Mouse (Mus musculus) layer of hippocampus, postnatal 10 days (tissue): ENCODE results near the gene Xpot. TPM values are rescaled to one million over a fixed set of nuclear protein-coding genes. Genes with fewer than 3 reads are reported as not detected.

ENCODE experiments used
- DNase-seq, 2 experiments: peaks; one replicate each; pipeline ENCODE4 v3.0.0; 2021; ENCODE audit warnings: low spot score in 2 of 2
- long read RNA-seq: library from polyadenylated mRNA; stranded (forward); transcript quantifications from one replicate; pipeline ENCODE4 v2.0.0, GENCODE M21; 2023
- total RNA-seq, 2 experiments: library from RNA; stranded (reverse); gene quantifications; 2 replicates each; pipeline ENCODE4 v1.2.3; 2021

Xpot gene
- total RNA-seq: 10 to 100 TPM; 69.5 to 72.9 TPM
- long read RNA-seq, full-length matches to known transcripts: 3 of 18 reads
- long read RNA-seq, partial matches to known transcripts: 2 of 18 reads
- long read RNA-seq, other reads (novel, unspliced or antisense): 13 of 18 reads

GRCm38 (mm10) chr10:121626186-121626882, at the start of gene Xpot:
Gene Xpot, minus strand, starts transcription at chr10:121626332.
- peak; percentile 97 to 98 for DNase-seq

- DNase-seq: no peak
These were observed 43.0 kb upstream of the Xpot start for GRCm38 (mm10) chr10:121669103-121669502.

GRCm38 (mm10) chr10:121665631-121666145, 39.6 kb upstream of the Xpot start:
- no peak for DNase-seq

- no peak for DNase-seq
These were observed 37.5 kb upstream of the Xpot start for GRCm38 (mm10) chr10:121663599-121663998.

DNA sequence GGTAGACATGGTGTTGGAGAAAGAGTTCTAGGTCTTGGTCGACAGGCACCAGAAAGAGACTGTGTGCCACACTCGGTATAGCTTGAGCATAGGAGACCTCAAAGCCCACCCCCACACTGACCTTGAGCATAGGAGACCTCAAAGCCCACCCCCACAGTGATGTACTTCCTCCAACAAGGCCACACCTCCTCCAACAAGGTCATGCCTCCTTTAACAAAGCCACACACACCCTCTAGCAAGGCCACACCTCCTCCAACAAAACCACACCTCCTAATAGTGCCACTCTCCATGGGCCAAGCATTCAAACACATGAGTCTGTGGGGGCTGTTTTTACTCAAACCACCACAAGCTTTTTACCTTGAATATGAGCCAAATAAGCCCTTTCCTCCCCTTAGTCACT, 36.6 kb upstream of the Xpot start:
- no peak for DNase-seq

GRCm38 (mm10) chr10:121655907-121656306, 29.8 kb upstream of the Xpot start:
- peak in 1 of 2 experiments; percentile 26 for DNase-seq

DNA sequence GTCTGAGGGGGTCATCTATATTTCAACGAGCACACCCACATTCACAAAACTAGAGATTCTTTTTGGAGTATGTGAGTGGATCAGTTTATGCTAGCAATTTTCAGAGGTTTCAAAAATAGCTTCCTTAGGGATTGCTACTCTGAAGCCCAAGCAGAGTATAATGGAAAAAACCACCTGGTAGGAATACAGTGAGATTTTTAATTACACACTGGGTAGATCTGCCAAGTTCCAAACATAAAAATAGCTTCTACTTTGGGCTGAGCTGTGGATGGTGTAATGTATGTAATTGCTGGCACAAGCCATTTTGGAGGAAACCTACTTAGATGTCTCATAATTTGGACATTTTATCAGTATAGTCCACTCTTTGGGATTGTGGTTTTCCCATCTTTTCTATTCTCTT, 26.9 kb upstream of the Xpot start:
- no peak for DNase-seq

DNA sequence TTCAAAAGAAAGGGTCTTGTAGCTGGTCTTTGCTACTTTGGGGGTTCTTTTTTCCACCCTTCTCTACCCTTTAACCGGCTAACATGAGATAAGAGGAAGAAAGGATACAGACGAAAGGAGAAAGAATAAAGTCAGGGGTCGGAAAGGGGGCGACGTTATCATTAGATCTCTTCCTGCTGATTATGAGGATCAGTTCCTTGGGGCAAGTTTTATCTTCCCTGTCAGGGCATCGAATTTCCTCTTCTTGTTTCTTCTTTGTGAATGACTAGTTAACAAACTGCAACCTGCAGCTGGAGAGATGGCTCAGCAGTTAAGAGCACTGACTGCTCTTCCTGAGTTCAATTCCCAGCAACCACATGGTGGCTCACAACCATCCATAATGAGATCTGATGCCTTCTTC, 20.2 kb upstream of the Xpot start:
- no peak for DNase-seq

DNA sequence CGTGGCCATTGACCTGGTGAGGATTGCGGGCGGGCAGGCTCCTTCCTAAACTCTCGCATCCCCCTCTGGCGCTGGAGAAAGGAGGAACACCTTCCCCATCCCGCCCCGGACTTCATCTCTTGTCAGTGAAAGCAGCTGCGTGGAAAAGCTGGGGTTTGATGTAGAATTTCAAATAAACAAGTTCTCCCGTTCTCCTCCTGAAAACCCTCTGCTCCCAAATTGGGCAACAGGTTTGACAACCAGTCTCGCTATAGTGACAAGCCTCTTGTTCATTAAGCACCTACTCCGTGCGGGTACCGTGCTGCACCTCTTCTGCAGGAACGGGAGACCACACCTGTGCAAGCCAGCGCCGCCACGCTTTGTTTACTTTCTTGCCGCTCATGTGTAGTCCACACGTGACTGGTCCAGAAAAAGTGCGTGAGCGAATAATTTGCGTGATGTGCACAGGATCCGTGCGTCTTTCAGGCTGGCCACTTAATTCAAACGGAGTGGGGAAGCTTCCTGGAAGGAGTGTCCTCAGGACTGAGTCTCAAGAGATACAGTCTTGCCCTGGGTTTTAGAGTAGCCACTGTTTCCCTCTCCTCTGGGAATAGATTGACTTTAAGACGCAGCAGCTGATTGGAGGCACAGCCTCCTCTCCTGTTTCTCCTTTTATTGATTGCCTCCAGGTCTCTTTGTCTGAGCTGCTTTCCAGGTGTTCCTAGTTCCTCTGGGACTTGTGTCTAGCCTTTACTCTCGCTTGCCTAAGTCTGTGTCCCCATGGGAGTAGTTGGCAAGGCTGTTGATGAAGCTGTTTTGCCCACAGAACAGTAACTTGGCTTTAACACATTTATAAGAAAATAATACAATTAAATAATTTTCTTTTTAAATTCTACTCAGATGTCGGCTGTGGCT, 16.2 kb upstream of the Xpot start:
- DNase-seq: no peak

DNA sequence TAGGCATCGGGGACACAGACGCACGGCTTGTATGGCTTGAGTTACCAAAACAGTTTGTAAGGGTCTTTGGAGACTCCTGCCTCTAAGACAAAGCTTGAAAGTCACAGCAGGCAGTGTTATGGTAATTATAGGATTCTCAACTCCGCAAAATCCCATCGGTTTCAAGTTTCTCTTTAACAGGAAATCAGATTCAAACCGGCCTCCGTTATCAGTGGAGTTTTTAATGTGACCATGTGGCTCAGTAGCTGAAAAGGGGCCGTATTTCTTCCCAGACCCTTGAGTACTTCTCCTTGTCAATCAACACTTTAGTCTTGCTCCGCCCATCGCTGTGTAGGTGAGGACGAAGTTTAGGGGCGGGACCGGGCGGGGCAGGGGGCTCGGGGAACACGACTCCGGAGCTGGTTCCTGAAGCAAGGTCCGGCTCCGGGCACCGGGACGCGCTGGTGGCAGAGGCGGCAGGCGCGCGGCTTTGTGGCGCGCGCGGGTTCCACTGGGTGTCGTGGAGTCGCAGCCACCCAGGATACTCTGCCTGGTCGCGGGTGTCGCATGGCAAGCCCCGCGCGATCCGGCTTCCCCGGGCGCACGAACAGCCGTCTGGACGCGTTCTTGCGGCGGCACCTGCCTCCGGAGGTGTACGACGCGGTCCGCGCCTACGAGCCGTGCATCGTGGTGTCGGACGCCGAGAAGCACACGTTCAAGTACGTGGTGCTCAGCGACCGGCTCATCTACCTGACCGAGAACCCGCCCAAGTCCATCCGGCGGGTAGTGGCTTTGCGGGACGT, 15.3 kb upstream of the Xpot start, which contains the start of gene D930020B18Rik:
TSS of gene D930020B18Rik (plus strand) at position 317 of the 782 bp plus-strand sequence.
- DNase-seq: peak in 1 of 2 experiments; percentile 17

GRCm38 (mm10) chr10:121640944-121641271, 14.8 kb upstream of the Xpot start:
- no peak for DNase-seq

- DNase-seq: peak; percentile 30 to 44
These were observed 14.2 kb upstream of the Xpot start for GRCm38 (mm10) chr10:121640150-121640930.

GRCm38 (mm10) chr10:121639573-121639972, 13.4 kb upstream of the Xpot start:
- DNase-seq: no peak

DNA sequence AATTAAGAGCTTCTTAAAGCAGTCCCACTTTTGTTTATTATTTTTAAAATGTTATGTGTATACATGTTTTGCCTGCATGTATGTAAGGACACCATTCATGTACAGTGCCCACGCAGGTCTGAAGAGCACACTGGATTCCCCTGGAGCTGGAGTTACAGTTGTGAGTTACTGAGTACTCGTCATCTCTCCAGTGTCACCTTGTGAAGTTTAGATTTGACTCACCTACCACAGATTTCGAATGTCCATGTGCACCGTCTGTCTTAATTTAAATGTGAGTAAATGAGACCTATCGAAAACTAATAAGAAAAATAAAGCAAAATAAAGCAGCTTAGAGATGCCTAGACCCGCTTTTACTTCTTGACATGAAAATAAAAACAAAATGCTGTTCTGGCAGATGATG, 10.1 kb upstream of the Xpot start:
- DNase-seq: no peak

- DNase-seq: no peak
These were observed 8.0 kb upstream of the Xpot start for GRCm38 (mm10) chr10:121634159-121634558.

DNA sequence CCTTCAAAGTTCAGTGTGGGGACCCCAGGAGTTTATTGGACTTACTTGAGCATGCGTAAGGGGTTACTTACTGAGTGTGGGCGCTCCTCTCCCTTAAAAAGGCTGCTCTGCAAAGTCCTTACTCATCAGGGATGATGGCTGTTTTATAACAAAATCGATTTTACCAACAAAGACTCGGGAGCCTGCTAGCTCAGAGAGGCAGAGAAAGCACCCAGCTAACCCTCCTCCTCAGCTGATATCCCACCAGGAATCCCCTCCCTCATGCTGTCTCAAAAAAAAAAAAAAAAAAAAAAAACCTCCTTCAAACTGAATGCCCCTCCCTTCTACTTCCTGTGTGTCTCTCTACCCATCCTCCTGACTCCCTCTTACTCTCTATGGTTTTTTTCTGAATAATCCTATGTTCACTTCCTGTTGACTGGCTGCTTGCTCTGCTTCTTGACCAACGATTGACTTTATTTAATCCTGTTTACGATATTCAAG, 2.5 kb upstream of the Xpot start:
- DNase-seq: no peak

DNA sequence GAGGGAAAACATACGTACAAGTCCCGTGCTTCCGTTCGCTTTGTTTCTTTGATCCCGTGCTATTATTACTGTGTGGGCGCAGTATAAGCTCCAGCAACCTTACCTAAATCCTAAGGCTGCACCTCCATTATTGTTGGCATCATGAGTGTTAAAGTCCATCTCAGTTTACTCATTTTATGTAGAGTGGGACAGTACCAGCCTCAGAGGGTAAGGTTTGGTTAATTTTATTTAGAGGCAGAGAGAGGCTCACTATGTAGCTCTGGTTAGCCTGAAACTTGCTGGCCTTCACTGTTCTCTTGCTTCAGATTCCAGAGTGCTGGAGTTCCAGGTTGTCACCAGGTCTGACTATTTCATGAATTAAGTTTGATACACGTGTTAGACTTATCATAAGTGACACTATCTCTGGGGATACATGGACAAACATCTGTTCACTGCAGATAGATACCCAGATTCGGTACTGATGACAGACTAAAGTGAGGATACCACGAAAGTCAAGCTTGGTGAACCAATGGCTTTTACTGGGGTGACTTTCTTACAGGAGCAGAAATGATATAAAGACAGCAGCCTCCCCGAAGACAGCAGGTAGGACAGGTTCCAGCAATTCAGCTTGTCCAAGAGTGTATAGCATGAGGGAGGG, 1.2 kb upstream of the Xpot start:
- no peak for DNase-seq

GRCm38 (mm10) chr10:121625407-121626185, 536 bp downstream of the Xpot start:
- no peak for DNase-seq

DNA sequence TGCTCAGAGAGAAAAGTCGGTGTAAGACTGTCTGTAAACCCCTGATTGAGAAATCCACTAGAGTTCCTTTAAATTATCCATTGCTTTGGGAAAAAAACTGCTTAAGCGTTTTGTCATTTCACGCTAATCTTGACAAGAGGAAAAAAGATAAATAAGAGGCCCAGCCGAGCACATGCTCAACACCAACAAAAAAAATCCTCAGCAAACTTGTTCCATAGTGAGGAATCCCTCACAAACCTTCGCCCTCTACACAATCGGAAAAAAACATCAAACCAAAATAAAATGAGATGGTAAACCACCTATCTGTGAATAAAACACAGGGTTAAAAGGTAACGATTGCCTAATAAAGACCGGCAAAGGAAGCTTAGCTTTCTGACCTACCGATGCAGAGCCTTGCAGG, 1.1 kb downstream of the Xpot start:
- no peak for DNase-seq
